8 mouse cellular contexts compared by ENCODE assay signal in the genomic region with DNA sequence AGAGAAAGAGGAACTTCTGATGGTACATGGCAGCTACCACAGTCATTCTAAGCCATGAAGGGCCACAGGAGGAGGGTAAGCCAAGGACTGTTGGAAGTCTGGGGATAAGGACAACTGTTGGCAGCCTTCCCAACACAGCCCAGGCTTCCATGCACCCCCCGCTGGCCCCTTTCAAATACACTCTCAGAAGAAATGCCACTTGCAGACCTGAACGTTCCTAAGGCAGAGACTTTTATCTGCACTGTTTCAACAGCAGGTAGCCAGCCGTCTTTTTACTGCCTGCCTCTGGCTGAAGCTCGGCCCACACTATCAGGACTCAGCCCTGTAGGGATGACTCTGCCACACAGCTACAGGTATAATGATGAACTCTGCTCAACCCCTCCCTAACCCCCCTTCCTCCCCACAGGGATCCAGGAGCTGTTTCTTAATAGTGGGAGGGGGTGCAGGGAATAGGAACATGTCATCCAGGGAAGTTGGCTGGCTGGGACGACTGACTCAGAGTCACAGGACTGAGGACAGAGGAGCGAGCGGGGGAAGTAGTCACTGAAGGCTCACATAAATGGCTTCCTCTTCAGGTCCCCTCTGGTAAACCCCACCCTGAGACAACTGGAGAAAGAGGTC. TPM values are rescaled to one million over a fixed set of nuclear protein-coding genes. Genes with fewer than 3 reads are reported as not detected.
DNase-seq lines count a peak whose midpoint lies in the region; ATAC-seq lines count a peak whose summit lies in the region.

No protein-coding gene starts in this region.

- intact Hi-C loops in heart, postnatal 10 days (cut with DNase I): no loop called here

- H3K27ac ChIP-seq in kidney, embryonic 14.5 days (ENCODE audit: low read depth, low read length): peak overlapping the region; percentile 2; the same call in 1 of the 2 replicates
- peak overlapping the region; percentile 100 for H3K27ac ChIP-seq in macrophage

- H3K4me3 ChIP-seq in kidney, embryonic 14.5 days (ENCODE audit: low read length): no peak overlapping the region
- no peak overlapping the region for H3K4me3 ChIP-seq in macrophage (ENCODE audit: inconsistent target)

- H3K4me1 ChIP-seq in kidney, embryonic 14.5 days (ENCODE audit: control insufficient read depth, insufficient read depth, low read length): peaks cover 72% of the 10 kb centered on the region

- H3K27me3 ChIP-seq in kidney, embryonic 14.5 days (ENCODE audit: control insufficient read depth, insufficient read depth, low read length): no peaks in the 10 kb centered on the region

- 59% methylated on average over 7 of the region's 7 CpGs for WGBS in kidney, embryonic 14.5 days
- 19% methylated on average over 6 of the region's 7 CpGs for WGBS in macrophage (ENCODE audit: missing documents)

- H3K36me3 ChIP-seq in kidney, embryonic 14.5 days (ENCODE audit: control insufficient read depth, insufficient read depth, low read length): peaks cover 36% of the 10 kb centered on the region
- H3K36me3 ChIP-seq in macrophage (ENCODE audit: inconsistent target): peaks cover 22% of the 10 kb centered on the region; the same call in 1 of the 2 replicates

- no peak for ATAC-seq in kidney, embryonic 14.5 days (ENCODE audit: low FRiP score, low TSS enrichment)

- peaks cover 70% of the 10 kb centered on the region for H3K79me2 ChIP-seq in macrophage (ENCODE audit: inconsistent target)

- no peaks in the 10 kb centered on the region for H3K9me3 ChIP-seq in kidney, embryonic 14.5 days (ENCODE audit: control insufficient read depth, low read length)

- H3K9ac ChIP-seq in kidney, embryonic 14.5 days (ENCODE audit: low read depth, low read length): no peak overlapping the region

- H3K4me2 ChIP-seq in kidney, embryonic 14.5 days (replicated peaks; ENCODE audit: low read depth, low read length): no peak overlapping the region

- DNase-seq in kidney, adult 9 months: no peak
- peak; percentile 66 for DNase-seq in NIH3T3 (ENCODE audit: low read depth)
- DNase-seq in cerebellum, postnatal 14 days: peak; percentile 73 to 74
- DNase-seq in heart, postnatal 10 days: peak; percentile 50 to 55
- DNase-seq in embryo, embryonic 10 days (ENCODE audit: low spot score): no peak
- no peak for DNase-seq in spleen, postnatal 10 days (ENCODE audit: low spot score in 2 of 2)

RNA-seq across cellular contexts. Expression of a gene that starts 24.5 kb away (rescaled TPM):
- 44.2 and 54.9 TPM in 2 replicates for polyA plus RNA-seq in kidney, embryonic 14.5 days (2014; fragmentation: Nextera tagmentation; extraction: Ambion mirVana)
- total RNA-seq in heart, postnatal 10 days (2021): 10 to 100 TPM; 95.8 to 96.3 TPM
- total RNA-seq in macrophage (2018; cell fraction: chromatin; rRNA removed): 1,000 to 10,000 TPM in 10 of 26 experiments, 100 to 1,000 TPM in 16; 161 to 1,849 (median 957) TPM
- 100 to 1,000 TPM; 187 to 924 (median 416) TPM for total RNA-seq in macrophage (2018; cell fraction: cytosol; rRNA removed)
- 1,000 to 10,000 TPM in 20 of 26 experiments, 100 to 1,000 TPM in 6; 439 to 3,096 (median 1,237) TPM for total RNA-seq in macrophage (2018; cell fraction: nucleus; rRNA removed)
- 315 to 785 TPM (median 440 TPM) in 3 replicates for polyA plus RNA-seq in macrophage (2018)

RNA-seq across cellular contexts. Expression of a gene that starts 46.4 kb away (rescaled TPM):
- polyA plus RNA-seq in kidney, embryonic 14.5 days (2014; fragmentation: Nextera tagmentation; extraction: Ambion mirVana): 14.0 and 18.9 TPM in 2 replicates
- 10 to 100 TPM; 45.9 to 46.8 TPM for total RNA-seq in heart, postnatal 10 days (2021)
- total RNA-seq in macrophage (2018; cell fraction: chromatin; rRNA removed): 100 to 1,000 TPM; 187 to 439 (median 329) TPM
- total RNA-seq in macrophage (2018; cell fraction: cytosol; rRNA removed): 100 to 1,000 TPM; 105 to 151 (median 131) TPM
- total RNA-seq in macrophage (2018; cell fraction: nucleus; rRNA removed): 100 to 1,000 TPM; 141 to 357 (median 222) TPM
- 122 to 141 TPM (median 128 TPM) in 3 replicates for polyA plus RNA-seq in macrophage (2018)

Comparison
In these comparisons a context has a peak if more than half of its experiments do, and no peak if none do; other contexts are left out.
1. DNase-seq: peak in NIH3T3 (single experiment), cerebellum, postnatal 14 days (2 of 2) and heart, postnatal 10 days (2 of 2); none in kidney, adult 9 months (single experiment), embryo, embryonic 10 days (single experiment) and spleen, postnatal 10 days (0 of 2).